Mouse (Mus musculus): ENCODE results near the gene Sept7.

GRCm38 (mm10) chr9:25358018-25358417, 105.8 kb downstream of the Sept7 start:
- TF ChIP-seq CTCF (conservative IDR thresholded peaks at IDR 0.05; ENCODE audit: low read length) (no peak), NANOG (IDR thresholded peaks at IDR 0.05; ENCODE audit: borderline replicate concordance, low read length) (no peak), POU5F1 (IDR thresholded peaks at IDR 0.05; ENCODE audit: borderline replicate concordance, low read length) (no peak)

Data from E14TG2a.4 (cell line).